Mouse (Mus musculus) neural tube, embryonic 13.5 days (tissue): ENCODE data around the gene Ly86. TPM values are rescaled to one million over a fixed set of nuclear protein-coding genes. Genes with fewer than 3 reads are reported as not detected.

Source experiments
- ATAC-seq: fragments of 200-750 bp; cut with Nextera tagmentation; 2 replicates; pipeline ENCODE4 v1.8.0; 2017; ENCODE audit warnings: low read depth, mild to moderate bottlenecking, moderate TSS enrichment, moderate library complexity
- H3K27ac ChIP-seq: fragments of 300-500 bp; sonication (generic); replicated peaks from 2 replicates; pipeline ENCODE4 v1.5.1; 2015; ENCODE audit warnings: moderate library complexity, mild to moderate bottlenecking, inconsistent platforms
- H3K27me3 ChIP-seq: fragments of 300-500 bp; sonication (generic); 2 replicates; pipeline ENCODE4 v1.6.1; 2015; ENCODE audit warnings: mild to moderate bottlenecking, inconsistent platforms
- H3K36me3 ChIP-seq: fragments of 300-500 bp; sonication (generic); 2 replicates; pipeline ENCODE4 v1.6.1; 2015; ENCODE audit warnings: mild to moderate bottlenecking, inconsistent platforms
- H3K4me1 ChIP-seq: fragments of 300-500 bp; sonication (generic); replicated peaks from 2 replicates; pipeline ENCODE4 v1.6.1; 2015; ENCODE audit warnings: inconsistent platforms
- H3K4me2 ChIP-seq: fragments of 300-500 bp; sonication (generic); 2 replicates; pipeline ENCODE4 v1.6.1; 2015; ENCODE audit warnings: inconsistent platforms, mild to moderate bottlenecking, moderate library complexity
- H3K4me3 ChIP-seq: fragments of 300-500 bp; sonication (generic); 2 replicates; pipeline ENCODE4 v1.5.1; 2015; ENCODE audit warnings: mild to moderate bottlenecking, inconsistent platforms
- H3K9ac ChIP-seq: fragments of 300-500 bp; sonication (generic); 2 replicates; pipeline ENCODE4 v1.6.1; 2015; ENCODE audit warnings: moderate library complexity, mild to moderate bottlenecking, inconsistent platforms
- H3K9me3 ChIP-seq: fragments of 300-500 bp; sonication (generic); 2 replicates; pipeline ENCODE4 v1.6.1; 2016; ENCODE audit warnings: inconsistent platforms
- WGBS: fragments of 180-500 bp; shearing (Covaris S2); methylation state at CpG from one replicate; pipeline ENCODE4 v1.1.7; 2015; 5-methylcytosine and 5-hydroxymethylcytosine counted together
- polyA plus RNA-seq: library from polyadenylated mRNA; unstranded; fragments of >200 nt; fragmentation: Nextera tagmentation; extraction: Ambion mirVana; gene quantifications from 2 replicates; pipeline ENCODE4 v1.2.1, GENCODE M21; 2015

Ly86 gene
- polyA plus RNA-seq, 1 experiment from 2014 or later = 12.3 TPM

DNA sequence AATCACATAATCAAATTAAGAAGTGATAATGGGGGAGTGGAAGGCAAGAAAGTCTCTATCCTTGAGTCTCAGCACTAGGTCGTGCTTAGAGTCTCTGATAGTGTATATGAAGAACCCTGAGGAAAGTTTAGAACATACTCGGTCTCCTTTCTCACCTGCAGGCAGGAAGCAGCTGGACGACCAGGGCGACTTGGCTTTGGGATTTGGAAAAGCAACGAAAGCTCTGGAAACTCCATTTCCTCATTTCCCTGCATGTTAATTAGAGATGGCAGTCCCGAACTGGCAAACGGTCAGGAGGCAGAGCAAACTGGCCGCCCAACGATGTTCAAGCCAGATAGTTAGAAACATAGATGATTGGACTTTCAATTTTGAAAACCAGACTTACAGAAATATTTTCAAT is 89.8 kb downstream of the Ly86 start:
- Histone ChIP-seq H3K4me1 (peaks cover 5% of the 10 kb centered on the region; the same call in 1 of the 2 replicates), H3K9ac (peak overlapping the region; percentile 71; the same call in 1 of the 2 replicates), H3K4me3 (peak overlapping the region; percentile 44), H3K27ac (no peak overlapping the region), H3K27me3 (peaks cover 45% of the 10 kb centered on the region), H3K4me2 (peak overlapping the region; percentile 71), H3K36me3 (no peaks in the 10 kb centered on the region), H3K9me3 (no peaks in the 10 kb centered on the region)
- 16% methylated on average over 9 of the region's 9 CpGs for WGBS
- no peak for ATAC-seq

DNA sequence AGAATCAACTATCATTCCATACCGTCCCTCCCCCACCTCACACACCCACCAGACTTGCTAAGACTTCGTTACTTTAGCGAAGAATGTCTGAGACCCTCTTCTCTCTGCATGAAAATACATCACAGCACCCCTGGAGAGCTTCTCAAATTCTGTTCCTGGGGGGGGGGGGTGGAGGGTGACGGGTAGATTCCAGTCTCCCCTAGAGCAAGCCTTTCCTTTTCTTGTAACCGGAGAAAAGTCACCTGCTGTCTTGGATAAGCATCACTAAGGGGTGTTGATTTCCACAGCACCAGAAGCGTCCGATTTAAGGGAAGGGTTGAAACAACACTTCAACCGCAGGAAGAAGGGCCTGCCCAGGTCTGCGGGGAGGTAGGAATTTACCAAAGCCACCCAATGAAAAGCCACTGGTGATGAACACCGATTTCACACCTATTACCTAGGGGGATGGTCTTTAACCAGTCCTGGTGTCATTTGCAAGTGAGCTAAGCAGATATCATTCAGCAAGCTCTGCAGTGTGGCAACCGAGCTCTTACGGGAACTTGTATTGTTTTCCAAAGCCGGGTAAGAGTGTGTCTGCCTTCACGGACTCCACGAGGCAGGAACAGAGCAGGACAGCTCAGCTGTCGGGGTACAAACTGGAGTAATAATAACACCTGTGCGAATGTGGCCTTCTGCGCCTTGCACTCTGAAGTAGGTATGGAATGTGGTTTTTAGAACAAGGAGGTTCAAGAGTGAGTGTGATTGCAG is 91.4 kb downstream of the Ly86 start:
- no peak for ATAC-seq
- WGBS = 6% methylated on average over 18 of the region's 18 CpGs
- Histone ChIP-seq H3K4me1 (peaks cover 11% of the 10 kb centered on the region; the same call in 1 of the 2 replicates), H3K27me3 (peaks cover 49% of the 10 kb centered on the region), H3K4me2 (no peak overlapping the region), H3K4me3 (no peak overlapping the region), H3K9me3 (no peaks in the 10 kb centered on the region), H3K9ac (no peak overlapping the region), H3K36me3 (no peaks in the 10 kb centered on the region), H3K27ac (no peak overlapping the region)

DNA sequence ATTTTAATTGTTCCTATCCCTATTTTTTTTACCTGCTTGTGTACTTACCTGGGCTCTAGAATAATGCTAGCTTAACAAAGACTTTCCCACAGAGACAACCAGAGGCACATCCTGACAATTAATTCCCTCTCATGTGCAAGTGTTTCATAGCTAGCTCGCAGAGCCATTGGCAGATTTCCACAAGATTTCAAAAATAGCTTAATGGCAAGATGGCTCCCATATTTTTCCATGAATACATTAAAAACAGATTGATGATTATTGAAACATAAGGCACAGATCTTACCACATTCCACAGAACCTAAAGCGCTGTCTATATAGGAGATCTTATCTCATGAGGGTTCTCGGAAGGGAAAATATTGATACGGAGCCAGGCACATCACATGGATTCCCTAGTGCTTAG is 93.8 kb downstream of the Ly86 start:
- Histone ChIP-seq H3K9ac (no peak overlapping the region), H3K4me3 (no peak overlapping the region), H3K9me3 (no peaks in the 10 kb centered on the region), H3K27me3 (peaks cover 39% of the 10 kb centered on the region), H3K36me3 (no peaks in the 10 kb centered on the region), H3K27ac (no peak overlapping the region), H3K4me2 (no peak overlapping the region), H3K4me1 (peaks cover 19% of the 10 kb centered on the region; the same call in 1 of the 2 replicates)
- WGBS = 92% methylated on average over 4 of the region's 4 CpGs
- no peak for ATAC-seq

DNA sequence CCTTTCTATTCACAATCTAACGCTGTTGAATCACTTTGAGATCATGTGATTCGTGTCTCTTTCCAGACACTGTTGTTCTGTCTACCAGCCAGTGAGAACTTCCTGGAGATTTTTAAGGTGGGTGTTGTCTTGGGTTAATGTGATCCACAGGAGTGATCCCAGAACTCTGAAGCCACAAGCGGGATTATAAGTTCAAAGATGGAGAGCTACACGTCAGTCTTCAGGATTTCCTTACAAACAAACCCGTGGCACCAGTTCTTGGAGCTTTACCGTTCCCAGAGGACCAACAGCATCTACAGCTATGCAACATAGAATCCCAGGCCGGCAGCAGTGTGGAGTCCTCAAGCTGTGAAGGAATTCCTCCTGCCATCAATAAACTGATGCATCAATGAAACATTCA is 94.5 kb downstream of the Ly86 start:
- Histone ChIP-seq H3K4me2 (no peak overlapping the region), H3K9ac (no peak overlapping the region), H3K9me3 (no peaks in the 10 kb centered on the region), H3K27ac (no peak overlapping the region), H3K4me1 (peaks cover 19% of the 10 kb centered on the region; the same call in 1 of the 2 replicates), H3K4me3 (no peak overlapping the region), H3K36me3 (no peaks in the 10 kb centered on the region), H3K27me3 (peaks cover 37% of the 10 kb centered on the region)
- WGBS = 67% methylated on average over 7 of the region's 7 CpGs
- ATAC-seq = no peak

DNA sequence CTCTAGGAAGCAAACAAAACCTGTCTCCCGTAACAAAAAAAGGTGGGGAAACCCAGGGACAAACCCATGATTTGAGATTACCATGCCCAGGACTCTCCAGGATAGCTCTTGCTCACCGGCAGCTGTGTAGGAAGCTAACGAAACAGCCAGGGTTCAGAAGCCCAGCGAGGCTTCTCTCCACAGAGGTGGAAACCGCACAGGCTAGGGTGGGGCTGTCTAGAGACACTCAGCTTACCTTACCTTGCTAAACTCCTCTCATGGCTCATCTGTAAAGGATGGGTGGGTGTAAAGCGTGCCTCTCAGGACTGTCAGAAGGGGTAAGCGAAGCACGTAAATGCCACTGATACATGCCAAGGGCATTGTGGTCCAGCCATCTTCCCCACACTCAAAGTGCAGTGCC is 94.9 kb downstream of the Ly86 start:
- Histone ChIP-seq H3K9me3 (no peaks in the 10 kb centered on the region), H3K9ac (no peak overlapping the region), H3K4me3 (no peak overlapping the region), H3K36me3 (no peaks in the 10 kb centered on the region), H3K4me2 (no peak overlapping the region), H3K27me3 (peaks cover 33% of the 10 kb centered on the region), H3K4me1 (peaks cover 14% of the 10 kb centered on the region; the same call in 1 of the 2 replicates), H3K27ac (no peak overlapping the region)
- 79% methylated on average over 8 of the region's 8 CpGs for WGBS
- ATAC-seq = no peak

DNA sequence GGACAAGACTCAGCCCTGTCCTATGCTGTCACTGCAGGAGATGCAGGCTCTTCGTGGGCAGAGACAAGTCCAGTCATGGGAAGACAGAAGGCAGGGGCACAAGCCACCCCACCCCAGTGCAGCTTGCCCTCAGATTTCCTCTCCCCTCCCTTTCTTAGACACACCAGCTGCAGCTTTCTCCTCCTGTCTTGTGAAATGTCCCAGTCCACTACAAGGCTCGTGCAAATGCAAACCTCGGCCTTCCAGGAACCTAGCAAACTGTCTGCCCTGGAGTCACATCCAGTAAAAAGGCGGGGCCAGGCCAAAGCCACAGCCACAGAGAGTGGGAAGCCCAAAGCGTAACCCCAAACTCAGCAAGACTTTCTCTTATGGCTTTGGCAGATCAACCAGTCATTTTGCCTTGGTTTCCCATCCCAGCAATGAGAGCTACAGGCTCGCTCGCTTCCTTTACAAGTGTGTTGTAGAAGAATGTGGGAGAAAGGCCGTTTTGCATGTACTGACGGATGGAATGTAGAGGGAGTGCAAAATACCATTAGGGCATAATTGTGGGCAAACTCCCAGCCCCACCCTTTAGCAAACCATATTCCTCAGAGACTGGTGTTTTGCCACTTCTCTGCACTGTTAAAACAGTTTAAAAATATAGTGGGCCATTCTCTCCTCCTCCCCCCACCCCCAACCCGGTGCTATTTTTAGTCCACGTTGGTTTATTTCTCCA is 95.7 kb downstream of the Ly86 start:
- no peaks in the 10 kb centered on the region for H3K36me3 ChIP-seq
- ATAC-seq = no peak
- no peak overlapping the region for H3K4me3 ChIP-seq
- peaks cover 14% of the 10 kb centered on the region; the same call in 1 of the 2 replicates for H3K4me1 ChIP-seq
- H3K4me2 ChIP-seq = no peak overlapping the region
- 64% methylated on average over 11 of the region's 11 CpGs for WGBS
- no peaks in the 10 kb centered on the region for H3K9me3 ChIP-seq
- H3K9ac ChIP-seq = no peak overlapping the region
- peaks cover 26% of the 10 kb centered on the region for H3K27me3 ChIP-seq
- H3K27ac ChIP-seq = no peak overlapping the region

DNA sequence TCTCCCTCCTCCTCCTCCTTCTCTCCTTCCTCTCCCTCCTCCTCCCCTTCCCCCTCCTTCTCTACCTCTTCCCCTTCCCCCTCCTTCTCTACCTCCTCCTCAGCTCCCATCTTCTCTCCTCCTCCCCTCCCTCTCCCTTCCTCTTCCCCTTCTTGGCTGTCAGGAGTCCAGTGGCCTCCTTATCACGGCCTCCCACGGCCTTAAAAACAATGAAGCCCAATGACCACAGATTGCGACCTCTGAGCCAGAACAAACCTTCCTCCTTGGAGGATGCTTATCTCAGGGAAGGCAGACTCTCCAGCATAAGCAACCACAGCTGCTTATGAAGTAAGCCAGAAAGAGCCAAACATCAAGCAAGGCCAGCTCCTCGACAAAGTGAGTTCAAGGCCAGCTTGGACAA is 97.0 kb downstream of the Ly86 start:
- 14% methylated on average over 4 of the region's 4 CpGs for WGBS
- Histone ChIP-seq H3K4me1 (peaks cover 14% of the 10 kb centered on the region; the same call in 1 of the 2 replicates), H3K27ac (no peak overlapping the region), H3K4me3 (no peak overlapping the region), H3K27me3 (peaks cover 13% of the 10 kb centered on the region), H3K4me2 (no peak overlapping the region), H3K9me3 (no peaks in the 10 kb centered on the region), H3K36me3 (no peaks in the 10 kb centered on the region), H3K9ac (no peak overlapping the region)
- ATAC-seq = no peak

DNA sequence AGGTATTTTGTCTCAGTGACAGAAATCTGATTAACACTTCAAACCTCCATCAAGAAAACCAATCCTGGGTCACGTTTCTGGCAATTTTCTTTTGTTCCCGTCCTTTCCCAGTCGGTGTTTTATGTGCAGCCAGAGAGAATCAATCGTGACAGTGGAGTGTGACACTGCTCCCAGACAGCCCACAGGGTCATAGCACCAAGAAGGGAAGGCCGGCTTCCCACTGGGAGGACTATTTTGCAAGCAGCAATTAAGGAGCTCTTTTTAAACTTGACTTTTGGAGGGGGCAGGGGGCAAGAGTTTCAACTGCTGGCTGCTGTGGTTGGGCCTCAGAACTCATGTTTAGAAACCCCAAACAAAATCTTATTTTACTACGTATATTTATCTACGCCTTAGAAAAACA is 97.5 kb downstream of the Ly86 start:
- no peaks in the 10 kb centered on the region for H3K9me3 ChIP-seq
- H3K4me1 ChIP-seq = peaks cover 14% of the 10 kb centered on the region; the same call in 1 of the 2 replicates
- 23% methylated on average over 7 of the region's 7 CpGs for WGBS
- H3K27ac ChIP-seq = no peak overlapping the region
- H3K36me3 ChIP-seq = no peaks in the 10 kb centered on the region
- no peak overlapping the region for H3K9ac ChIP-seq
- no peak overlapping the region for H3K4me3 ChIP-seq
- ATAC-seq = no peak
- no peak overlapping the region for H3K4me2 ChIP-seq
- peaks cover 10% of the 10 kb centered on the region for H3K27me3 ChIP-seq

DNA sequence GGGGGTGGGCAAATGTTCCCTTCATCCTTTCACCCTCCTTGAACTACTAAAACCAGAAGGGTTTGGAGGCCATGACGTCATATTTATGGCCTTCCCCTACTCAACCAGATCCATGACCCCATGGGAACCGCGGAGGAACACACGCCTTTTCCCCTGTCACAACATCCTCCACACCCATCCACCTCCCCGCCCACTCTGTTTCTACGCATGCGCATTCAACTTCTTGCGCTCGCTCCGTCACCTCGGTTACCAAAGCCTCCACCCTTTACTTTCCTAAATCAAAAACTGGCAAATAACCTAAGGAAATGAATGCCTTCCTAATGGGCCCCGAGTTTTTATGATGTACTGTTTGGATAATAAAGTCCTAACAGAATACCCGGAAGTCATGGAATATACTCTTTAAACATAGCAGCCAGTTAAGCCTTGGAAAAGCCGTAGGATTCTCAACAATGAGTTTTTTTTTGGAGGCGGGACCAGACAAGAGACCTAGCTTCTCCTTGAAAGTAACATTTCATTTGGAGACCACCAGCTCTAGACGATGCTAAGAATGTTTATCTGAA is 101.8 kb downstream of the Ly86 start:
- Histone ChIP-seq H3K4me2 (no peak overlapping the region), H3K9ac (no peak overlapping the region), H3K36me3 (no peaks in the 10 kb centered on the region), H3K4me1 (peaks cover 6% of the 10 kb centered on the region; the same call in 1 of the 2 replicates), H3K9me3 (no peaks in the 10 kb centered on the region), H3K4me3 (no peak overlapping the region), H3K27ac (no peak overlapping the region), H3K27me3 (no peaks in the 10 kb centered on the region)
- no peak for ATAC-seq
- WGBS = 84% methylated on average over 16 of the region's 16 CpGs

DNA sequence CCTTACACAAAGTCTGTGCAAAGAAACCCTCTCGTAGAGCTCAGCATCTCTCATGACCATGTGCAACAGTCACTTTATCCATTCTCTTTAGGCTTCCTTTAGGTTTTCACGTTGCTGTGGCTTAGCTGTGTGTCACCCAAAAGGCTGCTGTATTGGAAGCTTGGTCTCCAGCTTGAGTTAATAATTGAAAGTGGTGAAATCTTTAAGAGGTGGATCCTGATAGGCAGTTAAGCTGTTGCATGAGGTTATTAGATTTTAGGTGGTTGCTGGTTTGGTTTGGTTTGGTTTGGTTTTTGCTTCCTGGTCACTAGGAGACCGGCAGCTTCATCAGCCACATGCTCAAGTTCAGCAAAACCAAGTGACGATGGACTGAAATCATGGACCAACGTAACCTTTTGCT is 106.0 kb downstream of the Ly86 start:
- peaks cover 26% of the 10 kb centered on the region for H3K4me1 ChIP-seq
- no peak overlapping the region for H3K4me2 ChIP-seq
- H3K36me3 ChIP-seq = no peaks in the 10 kb centered on the region
- WGBS = 87% methylated on average over 5 of the region's 5 CpGs
- no peak overlapping the region for H3K9ac ChIP-seq
- ATAC-seq = no peak
- H3K27ac ChIP-seq = no peak overlapping the region
- H3K4me3 ChIP-seq = no peak overlapping the region
- peaks cover 11% of the 10 kb centered on the region for H3K27me3 ChIP-seq
- H3K9me3 ChIP-seq = no peaks in the 10 kb centered on the region

DNA sequence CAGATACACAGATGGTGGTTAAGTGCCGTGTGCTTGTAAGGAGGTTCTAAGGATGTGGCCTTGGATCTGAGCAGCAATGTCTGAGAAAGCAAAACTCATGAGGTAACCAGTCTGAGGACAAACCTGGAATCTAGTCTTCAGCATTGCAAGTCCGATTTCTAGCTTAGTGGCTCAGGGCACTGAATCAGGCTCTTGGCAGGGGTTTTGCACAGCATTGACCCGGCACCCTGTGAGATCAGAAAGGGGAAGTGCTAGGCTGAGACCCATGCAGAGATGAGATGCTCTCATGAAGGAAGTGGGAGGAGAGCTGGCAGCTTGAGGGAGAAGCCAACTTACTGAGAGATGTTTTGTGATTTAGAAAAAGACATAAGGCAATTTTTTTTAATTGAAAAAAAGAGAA is 106.5 kb downstream of the Ly86 start:
- no peaks in the 10 kb centered on the region for H3K36me3 ChIP-seq
- H3K4me1 ChIP-seq = peaks cover 27% of the 10 kb centered on the region
- H3K27me3 ChIP-seq = peaks cover 11% of the 10 kb centered on the region
- no peak overlapping the region for H3K9ac ChIP-seq
- H3K27ac ChIP-seq = no peak overlapping the region
- H3K9me3 ChIP-seq = no peaks in the 10 kb centered on the region
- ATAC-seq = no peak
- 54% methylated on average over 3 of the region's 3 CpGs for WGBS
- H3K4me3 ChIP-seq = no peak overlapping the region
- no peak overlapping the region for H3K4me2 ChIP-seq
